Mouse (Mus musculus) thymus, adult 2 months (tissue): Measurements from ENCODE around the gene Plvap.
A peak's percentile ranks its signal among the peaks of the same experiment; 100 is the strongest.

Experiments used
- CTCF ChIP-seq: fragments of 200-500 bp; IDR thresholded peaks from 2 replicates; pipeline ENCODE4 v1.5.1; 2012; ENCODE audit warnings: mild to moderate bottlenecking, control low read depth, low read length, moderate library complexity, borderline replicate concordance; ENCODE audit not compliant: control insufficient read depth, poor library complexity, insufficient read depth; ENCODE audit errors: extremely low read depth
- POLR2A ChIP-seq: fragments of 200-500 bp; IDR thresholded peaks from 2 replicates; pipeline ENCODE4 v1.6.1; 2012; ENCODE audit warnings: mild to moderate bottlenecking, low read length, control low read depth, moderate library complexity; ENCODE audit not compliant: control insufficient read depth, poor library complexity, insufficient read depth; ENCODE audit errors: extremely low read depth

GRCm38 (mm10) chr8:71558071-71558957 is 46.8 kb upstream of the Plvap start, which contains the start of gene Tmem221:
- TF ChIP-seq POLR2A (peak; percentile 41; the same call in 1 of the 2 replicates), CTCF (no peak)
